Mouse (Mus musculus) gastrocnemius, postnatal 25 days (tissue): ENCODE data around the gene Slc17a4. TPM values are rescaled to one million over a fixed set of nuclear protein-coding genes. Genes with fewer than 3 reads are reported as not detected.
A peak's percentile ranks its signal among the peaks of the same experiment; 100 is the strongest.

Experiments
- DNase-seq: peaks from one replicate; pipeline ENCODE4 v3.0.0; 2022
- long read RNA-seq, 2 experiments: library from polyadenylated mRNA; stranded (forward); transcript quantifications; one replicate each; pipeline ENCODE4 v2.0.0; 2021
- total RNA-seq, 2 experiments: library from RNA; stranded (reverse); gene quantifications; 1 replicate in 1 of 2; 2 replicates in 1 of 2; pipeline ENCODE4 v1.2.3; 2021

Slc17a4 gene
- not detected for total RNA-seq
- long read RNA-seq, experiment 1 = 0 reads
- long read RNA-seq, experiment 2 = 0 reads

DNA sequence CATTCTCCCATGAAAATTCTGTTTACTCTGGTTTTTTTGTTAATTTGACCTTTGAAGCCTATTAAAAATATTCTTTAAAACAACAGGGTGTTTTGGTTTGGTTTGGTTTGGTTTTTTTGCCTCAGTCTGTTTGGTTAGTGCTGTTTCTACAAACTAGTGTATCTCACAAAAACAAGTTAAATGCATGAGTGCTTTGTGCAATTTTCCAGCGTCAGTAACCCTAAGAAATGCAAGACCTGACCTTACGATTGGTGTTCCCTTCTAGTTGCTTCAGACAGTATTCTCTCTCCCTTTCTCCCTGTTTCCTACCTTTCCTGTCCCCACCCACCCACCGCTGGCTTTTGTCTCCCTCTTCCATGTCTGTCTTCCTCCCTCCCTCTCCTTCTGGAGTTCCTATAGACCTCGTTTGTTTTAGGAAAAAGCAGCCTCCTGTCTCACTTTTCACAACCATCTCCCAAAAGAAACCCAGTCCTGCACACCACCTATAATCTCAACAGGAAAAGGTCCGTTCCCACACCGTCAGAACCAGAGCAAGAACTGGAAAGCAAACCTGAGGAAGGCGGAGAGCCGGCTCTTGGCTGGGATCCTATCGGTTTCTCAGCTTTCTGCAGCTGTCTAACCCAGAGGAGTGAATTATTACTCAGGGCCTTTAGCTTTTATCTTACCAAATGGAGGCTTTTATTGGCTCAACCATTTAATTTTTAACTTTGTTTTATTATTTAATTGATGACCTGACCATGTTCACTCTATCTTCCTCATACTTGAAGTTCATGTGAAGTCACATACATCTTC, at the start of gene Slc17a4:
Slc17a4 (minus strand) TSS at position 634 of the 792 bp plus-strand sequence.
- no peak for DNase-seq

DNA sequence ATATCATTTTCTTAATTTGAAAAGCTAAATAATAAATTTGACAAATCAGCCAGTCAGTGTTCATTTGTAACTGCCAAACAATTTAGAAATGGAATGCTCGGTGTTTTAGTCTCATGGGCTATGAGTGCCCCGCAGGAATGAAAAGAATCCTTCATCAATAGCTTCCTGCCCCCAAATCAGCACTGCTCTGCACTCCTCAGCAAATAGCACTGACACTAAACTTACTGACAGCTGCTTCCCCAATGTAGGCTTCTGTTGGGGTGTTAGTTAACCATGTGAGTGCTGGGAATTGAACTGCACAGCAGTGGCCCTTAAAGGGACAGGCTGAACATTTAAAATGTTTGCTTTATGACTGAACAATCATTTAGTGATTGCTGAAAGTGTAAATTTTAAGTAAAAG, 45.0 kb upstream of the Slc17a4 start:
- no peak for DNase-seq

DNA sequence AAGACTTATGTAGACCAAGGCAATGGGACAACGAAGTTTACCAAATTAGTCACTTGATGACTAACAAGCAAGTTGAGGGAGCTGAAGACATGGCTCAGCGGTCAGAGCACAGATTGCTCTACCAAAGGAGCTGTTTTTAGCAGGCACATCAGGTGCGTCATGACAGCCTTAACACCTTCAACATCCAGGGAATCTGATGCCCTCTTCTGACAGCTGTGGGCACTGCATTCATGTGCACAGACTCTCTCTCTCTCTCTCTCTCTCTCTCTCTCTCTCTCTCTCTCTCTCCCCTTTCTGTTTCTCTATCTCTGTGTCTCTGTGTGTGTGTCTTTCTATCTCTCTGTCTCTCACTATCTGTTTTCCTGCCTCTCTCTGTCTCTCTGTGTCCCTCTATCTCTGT, 36.1 kb upstream of the Slc17a4 start:
- peak; percentile 6 for DNase-seq

DNA sequence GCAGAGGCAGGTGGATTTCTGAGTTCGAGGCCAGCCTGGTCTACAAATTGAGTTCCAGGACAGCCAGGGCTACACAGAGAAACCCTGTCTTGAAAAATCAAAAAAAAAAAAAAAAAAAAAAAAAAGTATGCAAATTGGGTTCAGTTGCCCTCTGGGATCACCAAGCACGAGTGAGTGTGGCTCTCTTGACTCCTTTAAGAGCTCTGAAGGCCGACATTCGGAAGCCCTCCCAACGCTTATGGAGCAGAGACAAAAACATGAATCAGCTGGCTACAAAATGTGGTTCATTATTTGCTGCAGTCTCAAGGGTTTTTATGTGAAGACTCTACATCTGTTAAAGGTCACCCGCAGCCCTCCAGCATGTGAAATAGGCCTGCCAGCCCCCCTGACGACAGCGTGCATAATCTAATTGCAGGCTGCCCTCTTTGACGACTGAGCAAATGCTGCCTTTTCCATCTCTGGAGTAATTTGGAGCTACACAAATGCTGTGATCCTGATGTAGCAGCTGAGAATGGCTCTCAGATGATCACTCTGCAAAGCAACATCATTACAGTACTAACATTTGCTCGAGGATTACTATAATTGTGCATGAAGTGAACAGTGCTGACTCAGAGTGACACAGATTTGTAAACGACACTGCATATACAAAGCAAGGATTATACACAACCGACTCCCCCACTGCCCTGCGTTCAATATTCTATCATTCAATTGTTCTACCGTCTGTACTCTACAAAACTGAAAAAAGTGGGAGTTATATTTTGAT, 34.9 kb upstream of the Slc17a4 start:
- DNase-seq = no peak

DNA sequence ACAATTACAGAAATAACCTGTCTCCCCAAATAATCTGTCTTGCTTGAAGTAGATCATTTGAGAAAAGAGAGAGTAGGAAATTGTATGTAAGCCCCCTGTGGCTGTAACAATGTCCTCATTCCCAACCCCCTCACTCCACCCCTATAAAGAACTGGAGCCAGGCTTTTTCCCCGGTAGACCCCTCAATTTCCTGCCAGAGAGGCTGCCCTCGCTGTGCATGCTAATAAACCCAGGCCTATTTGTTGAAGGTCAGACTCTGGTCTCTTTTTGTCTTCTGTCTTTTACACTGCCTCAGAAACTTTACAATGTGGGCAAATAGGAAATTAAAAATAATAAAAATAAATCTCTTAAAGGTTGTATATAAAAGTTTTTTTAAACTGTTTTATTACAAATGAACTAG, 31.4 kb upstream of the Slc17a4 start:
- DNase-seq = no peak

DNA sequence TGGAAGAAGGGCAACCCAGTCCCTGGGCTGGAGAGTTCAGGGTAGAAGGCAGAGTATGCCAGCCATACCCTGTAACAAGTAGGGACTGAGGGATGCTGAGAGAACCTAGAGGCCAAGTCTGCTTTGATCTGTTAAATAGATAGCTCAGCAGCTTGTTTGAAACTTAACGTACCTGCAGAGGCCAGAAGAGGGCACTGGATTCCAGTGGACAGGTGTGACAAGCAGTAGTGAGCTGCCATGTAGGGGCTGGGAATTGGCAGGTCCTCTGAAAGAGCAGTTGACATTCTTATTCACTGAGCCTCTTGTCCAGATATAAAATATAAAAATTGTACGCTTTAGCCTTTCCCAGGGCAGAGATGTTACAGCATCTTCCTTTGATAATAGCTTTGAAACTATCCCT, 28.1 kb upstream of the Slc17a4 start:
- no peak for DNase-seq

DNA sequence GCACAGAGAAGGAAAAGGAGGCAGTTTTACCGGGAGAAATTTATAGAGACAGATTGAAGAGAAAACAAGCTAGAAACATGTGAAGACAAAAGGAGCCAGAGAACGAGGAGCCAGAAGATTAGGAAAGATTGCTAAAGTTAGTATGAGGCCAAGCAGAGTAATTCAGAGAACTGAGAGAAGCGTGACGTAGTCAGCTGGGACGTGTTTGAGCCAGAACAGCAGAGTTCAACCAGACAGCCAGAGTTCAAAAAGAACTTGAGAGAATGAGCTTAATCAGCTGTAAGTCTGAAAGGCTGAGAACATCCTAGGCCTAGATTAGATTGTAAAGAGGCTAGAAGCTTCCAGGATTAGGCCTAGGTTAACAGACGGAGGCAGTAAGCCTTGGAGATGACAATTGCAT, 25.5 kb upstream of the Slc17a4 start:
- DNase-seq = no peak

DNA sequence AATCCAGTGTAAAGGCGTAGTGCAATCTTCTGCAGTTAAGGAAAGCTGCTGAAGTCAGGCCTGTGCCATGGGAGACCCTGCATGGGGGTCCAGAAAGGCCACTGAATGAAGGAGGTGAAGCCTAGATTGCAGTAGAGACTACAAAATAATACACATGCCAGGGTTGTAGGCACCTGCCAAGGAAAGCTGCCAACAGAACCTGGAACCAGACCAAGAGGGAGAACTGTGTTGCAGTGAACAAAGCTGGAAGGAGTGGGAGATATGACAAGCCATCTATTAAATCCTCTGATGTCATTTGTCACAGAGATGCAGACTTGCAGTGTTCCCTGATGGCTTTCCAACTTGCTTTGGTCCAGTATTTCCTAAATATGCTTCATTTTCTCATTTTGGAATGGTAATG, 23.9 kb upstream of the Slc17a4 start:
- no peak for DNase-seq

DNA sequence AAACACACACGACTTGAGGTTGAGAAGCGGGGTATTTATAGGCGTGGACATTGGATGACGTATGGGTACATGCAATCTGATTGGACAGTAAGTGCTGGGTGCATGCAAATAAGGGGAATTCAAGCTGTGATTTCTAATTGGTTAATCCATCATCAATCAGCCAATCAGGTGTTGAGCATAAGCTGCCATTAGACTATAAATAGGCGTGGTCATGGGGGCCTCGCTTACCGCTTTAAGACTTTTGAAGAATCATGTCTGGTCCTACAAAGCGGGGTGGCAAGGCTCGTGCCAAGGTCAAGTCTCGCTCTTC, 19.4 kb upstream of the Slc17a4 start, which contains the start of gene Hist1h2aa:
Hist1h2aa (plus strand) TSS at position 252 of the 310 bp plus-strand sequence.
- no peak for DNase-seq

DNA sequence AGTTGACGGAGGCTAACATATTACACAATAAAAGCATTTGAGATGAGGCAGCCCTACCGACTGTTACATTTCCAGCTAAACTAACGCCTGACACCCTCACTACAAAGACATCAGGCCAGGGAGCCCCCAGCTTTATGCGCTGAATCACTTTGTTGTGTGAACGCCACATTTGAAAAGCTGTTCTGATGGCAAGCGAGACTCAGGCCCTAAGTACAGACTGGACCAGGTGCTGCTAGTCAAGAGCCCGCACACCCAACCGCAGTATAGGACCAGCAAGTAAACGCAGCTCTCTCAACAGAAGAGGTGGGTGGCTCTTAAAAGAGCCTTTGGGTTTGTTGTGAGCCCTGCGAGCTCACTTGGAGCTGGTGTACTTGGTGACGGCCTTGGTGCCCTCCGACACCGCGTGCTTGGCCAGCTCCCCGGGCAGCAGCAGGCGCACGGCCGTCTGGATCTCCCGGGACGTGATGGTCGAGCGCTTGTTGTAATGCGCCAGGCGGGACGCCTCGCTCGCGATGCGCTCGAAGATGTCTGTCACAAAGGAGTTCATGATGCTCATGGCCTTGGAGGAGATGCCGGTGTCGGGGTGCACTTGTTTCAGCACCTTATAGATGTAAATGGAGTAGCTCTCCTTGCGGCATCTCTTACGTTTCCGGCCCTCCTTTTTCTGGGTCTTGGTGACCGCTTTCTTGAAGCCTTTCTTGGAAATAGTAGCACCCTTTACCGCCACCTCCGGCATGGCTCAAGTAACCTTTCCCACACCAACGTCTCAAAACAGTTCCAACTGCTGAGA, 18.8 kb upstream of the Slc17a4 start, which contains the start of gene Hist1h2ba:
Hist1h2ba (minus strand) TSS at position 736 of the 790 bp plus-strand sequence.
- DNase-seq = no peak

DNA sequence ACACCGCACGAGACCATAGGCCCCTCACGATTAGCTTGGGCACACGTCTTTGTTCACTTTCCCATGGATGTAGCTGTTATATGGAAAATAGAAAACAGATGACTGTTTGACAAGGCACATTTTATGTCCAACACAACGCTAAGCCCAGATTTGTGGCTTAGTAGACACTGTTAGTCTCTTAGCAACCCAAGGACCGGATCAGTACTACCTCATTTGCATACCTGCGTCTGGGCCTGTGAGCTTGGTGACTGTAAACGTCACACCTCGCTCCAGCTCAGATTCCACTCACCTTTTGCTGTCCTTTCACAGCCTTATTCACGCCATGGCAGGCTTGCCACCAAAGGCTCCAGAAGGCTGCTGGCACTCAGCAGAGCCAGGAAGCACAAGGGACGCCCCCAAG, 16.1 kb upstream of the Slc17a4 start:
- no peak for DNase-seq

DNA sequence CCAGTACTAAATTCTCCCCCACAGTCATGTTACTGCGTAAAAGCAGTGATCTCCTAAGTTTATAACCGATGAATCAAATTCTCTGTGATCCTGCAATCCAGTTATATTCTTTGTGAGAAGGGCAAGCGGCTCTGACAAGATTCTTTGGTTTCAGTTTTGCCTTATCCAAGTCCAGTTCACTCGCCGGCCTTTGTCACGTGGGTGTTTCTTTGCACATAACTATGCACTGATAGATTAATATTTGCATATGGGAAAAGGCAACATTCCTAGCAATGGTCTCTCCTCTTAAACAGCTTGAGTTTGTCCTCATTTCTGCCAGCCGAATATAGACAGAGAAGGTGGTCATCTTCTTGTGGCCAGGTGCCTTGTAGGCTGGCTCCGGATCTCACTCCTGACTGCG, 15.7 kb upstream of the Slc17a4 start:
- DNase-seq = no peak

DNA sequence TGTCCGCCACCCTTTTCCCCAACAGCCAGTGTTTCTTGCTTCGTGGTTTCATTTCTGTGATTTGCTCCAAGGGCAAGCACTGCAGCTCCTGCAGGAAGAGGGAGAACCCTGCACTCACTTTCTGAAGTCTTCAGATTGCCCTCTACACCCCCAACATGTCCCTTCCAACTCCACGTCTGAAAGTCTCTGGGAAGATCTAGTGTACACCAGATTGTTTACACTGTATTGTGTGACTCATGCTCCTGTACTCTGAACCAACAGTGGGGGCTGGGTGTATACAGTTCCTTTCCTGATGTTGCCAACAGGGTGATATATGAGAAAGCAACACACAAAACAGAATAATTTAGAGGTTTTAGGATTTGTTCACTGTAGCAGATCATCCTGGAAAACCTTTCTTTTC, 13.8 kb upstream of the Slc17a4 start:
- no peak for DNase-seq

DNA sequence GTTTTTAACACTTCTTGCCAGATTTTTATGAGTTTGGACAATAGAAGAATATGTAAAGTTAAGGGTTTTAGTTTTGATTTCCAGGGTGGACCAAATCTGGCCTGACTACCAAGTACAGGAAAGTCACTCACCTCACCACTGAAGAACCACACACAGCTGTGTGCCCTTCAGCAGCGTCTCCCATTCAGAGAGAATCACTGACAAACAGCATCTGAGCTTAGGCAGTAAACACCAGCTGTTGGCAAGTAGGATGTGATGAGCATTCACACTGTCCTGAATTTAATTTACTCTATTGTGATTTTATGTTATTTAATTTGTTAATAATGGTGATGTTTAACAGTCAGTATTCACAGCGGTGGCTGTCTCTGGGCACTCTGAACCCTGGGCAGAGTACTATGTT, 11.0 kb upstream of the Slc17a4 start:
- no peak for DNase-seq

DNA sequence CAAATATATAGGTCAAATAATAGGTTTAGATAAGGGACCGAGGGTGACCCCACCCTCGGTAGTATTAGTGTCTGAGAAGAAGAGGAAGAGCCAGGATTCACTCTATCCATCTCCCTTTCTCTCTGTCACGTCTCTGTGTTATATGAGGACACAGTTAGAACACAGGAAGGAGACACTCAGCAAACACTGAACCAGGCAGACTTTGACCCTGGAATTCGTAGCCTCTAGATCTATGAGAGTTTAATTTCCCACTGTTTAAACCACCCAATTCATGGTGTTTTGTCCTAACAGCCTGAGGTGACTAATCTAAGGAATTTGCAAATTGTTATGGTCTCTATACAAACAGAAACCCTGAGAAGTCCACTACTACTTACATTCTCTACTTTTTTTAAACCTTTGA, 2.9 kb upstream of the Slc17a4 start:
- no peak for DNase-seq

DNA sequence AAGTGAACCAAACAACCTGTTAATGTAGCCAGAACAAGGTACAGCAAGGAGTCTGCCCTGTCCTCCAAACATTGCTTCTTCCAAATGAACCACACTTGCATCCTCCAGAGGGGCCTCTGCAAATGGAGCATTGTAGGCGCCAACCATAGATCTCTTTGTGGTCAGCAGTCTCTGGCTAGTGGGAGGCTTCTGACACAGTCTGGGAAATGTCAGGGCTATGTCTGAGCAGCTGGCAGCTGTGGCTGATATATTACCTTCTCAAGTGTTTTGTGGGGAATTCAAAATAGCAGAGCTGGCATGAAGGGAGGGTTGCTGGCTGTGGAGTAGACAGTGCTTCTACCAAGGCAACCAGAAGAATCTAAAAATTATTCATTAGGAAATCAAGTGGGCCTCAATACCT, 1.3 kb upstream of the Slc17a4 start:
- DNase-seq = peak; percentile 14

DNA sequence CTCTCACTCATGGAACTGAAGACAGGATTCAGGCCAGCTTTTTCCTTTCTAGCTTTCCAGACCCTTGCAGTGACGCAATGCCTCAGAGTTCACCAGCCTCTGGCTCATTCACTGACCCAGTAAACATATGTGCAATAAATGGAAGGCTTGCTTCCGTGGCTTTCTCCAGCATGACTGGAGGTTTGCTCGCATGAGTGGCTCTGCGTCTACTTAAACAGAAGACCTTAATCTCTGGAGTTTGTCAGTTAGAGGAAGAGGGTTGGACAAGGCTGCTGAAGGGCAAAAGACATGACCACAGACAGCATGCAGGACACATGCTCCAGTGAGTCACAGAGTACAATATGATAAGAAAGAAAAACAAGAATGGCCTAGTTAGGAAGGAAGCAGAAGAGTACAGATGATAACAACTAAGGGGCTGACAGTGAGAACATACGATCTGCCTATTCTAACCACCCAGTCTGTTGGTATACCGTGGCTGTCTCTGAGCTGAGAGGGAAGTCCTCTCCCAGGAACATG, 960 bp downstream of the Slc17a4 start:
- DNase-seq = no peak

DNA sequence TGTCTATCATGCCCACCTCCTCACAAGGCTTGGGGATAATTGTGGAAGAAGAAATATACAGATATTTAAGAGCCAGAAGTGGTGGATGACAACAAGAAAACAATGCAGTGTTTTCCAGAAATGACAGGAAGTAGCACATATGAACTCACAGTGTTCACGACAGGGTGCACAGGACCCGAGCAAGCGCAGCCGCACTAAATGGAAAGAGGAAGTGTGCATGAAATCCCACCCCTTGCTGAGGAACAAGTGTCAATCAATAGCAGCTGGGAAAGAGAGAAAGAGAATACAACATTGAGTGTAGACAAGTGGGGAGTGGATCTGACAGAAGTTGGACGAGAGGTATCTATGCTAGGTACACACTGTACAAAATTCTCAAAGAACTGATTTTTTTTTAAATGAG, 3.5 kb downstream of the Slc17a4 start:
- no peak for DNase-seq

DNA sequence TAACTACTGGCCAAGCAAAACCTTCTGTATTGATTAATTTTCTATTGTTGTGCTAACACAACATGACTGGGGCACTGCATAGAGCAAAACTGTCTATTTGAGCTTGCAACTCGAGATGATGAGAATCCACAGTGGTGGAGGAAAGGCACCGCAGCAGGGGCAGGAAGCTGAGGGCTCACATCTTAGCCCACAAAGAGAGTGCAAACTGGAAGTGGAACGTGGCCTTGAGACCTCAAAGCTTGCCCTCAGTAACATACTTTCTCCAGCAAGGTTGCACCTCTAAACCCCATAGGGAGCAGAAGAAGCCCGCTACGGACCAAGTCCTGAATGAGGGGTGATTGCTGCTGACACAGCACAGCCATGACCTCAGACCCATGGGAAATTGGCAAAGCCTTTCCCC, 4.7 kb downstream of the Slc17a4 start:
- DNase-seq = no peak

DNA sequence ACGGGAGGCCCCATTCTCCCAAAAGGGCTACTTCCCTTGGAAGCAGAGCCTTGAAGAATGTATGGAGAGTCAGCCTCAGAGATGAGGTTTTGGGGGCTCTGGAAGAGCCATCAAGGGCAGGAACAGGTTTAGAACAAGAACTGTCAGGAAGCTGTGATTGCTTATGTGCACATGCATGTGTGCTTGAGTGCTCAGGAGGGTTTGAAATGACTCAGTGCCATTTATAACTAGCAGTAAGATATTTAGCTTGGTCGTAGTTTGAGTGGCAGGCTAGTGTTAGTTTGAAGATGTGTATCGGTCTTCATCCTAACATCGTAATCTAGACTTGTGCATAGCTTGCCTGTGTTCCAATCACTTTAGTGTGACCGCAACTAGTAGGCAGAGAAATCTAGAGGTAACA, 7.9 kb downstream of the Slc17a4 start:
- DNase-seq = no peak

DNA sequence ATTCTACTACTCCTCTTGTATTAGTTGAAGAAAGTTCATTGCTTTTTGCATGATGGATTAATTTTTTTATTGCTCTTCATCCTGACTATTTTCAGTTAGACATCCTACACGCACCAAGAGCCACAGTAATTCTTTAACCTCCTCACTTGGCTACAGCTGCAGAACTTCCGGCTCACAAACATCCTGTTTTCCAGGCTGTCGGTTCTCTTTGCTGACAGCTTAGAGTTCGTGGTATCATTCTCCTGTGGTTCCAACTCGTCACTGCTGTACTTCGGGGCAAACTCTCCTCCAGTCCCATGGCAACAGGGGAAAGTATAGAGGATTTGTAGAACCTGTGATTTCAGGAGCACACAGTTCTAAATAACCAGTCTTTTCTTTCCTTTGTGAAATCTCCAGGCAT, 16.6 kb downstream of the Slc17a4 start:
- DNase-seq = no peak

DNA sequence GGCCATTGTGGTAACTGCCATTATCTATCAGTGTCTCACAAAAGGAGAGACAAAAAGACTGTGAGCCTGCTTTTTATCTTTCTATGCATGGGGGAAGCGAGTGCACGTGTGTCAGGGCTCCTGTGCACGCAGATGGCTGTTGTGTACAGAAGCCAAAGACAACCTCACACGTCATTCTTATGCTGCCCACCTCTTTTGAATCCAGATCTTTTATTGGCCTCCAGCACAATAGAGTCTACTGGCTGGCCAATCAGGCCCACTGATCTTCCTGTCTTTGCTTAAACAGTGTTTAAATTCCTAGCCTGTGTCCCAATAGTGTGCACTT, 21.6 kb downstream of the Slc17a4 start:
- no peak for DNase-seq
